Mouse (Mus musculus): ENCODE measurements around the gene 2310007B03Rik.
"Not testable (repeated sequence)": the region's sequence is repeated elsewhere in the genome, so short reads cannot be mapped to it uniquely, and the experiment has no call there.

The 2310007B03Rik gene

GRCm38 (mm10) chr1:93160501-93161133 is at the start of gene 2310007B03Rik:
Gene 2310007B03Rik, minus strand, starts transcription at chr1:93160948.
- DNase-seq (ENCODE audit: low spot score in 2 of 2), result no peak

- DNase-seq (ENCODE audit: low spot score in 2 of 2), result no peak
These were observed 49.5 kb upstream of the 2310007B03Rik start for GRCm38 (mm10) chr1:93210213-93210641.

GRCm38 (mm10) chr1:93207536-93208064 is 46.9 kb upstream of the 2310007B03Rik start:
- no peak for DNase-seq (ENCODE audit: low spot score in 2 of 2)

- DNase-seq (ENCODE audit: low spot score in 2 of 2), result no peak
These were observed 45.7 kb upstream of the 2310007B03Rik start for GRCm38 (mm10) chr1:93206277-93206970.

GRCm38 (mm10) chr1:93197916-93198315 is 37.2 kb upstream of the 2310007B03Rik start:
- no peak for DNase-seq (ENCODE audit: low spot score in 2 of 2)

GRCm38 (mm10) chr1:93197454-93197853 is 36.7 kb upstream of the 2310007B03Rik start:
- not testable (repeated sequence) for DNase-seq (ENCODE audit: low spot score in 2 of 2)

- DNase-seq (ENCODE audit: low spot score in 2 of 2), result no peak
These were observed 34.2 kb upstream of the 2310007B03Rik start for GRCm38 (mm10) chr1:93194961-93195360.

GRCm38 (mm10) chr1:93190726-93191305 is 30.1 kb upstream of the 2310007B03Rik start:
- no peak for DNase-seq (ENCODE audit: low spot score in 2 of 2)

GRCm38 (mm10) chr1:93184071-93184828 is 23.5 kb upstream of the 2310007B03Rik start:
- DNase-seq (ENCODE audit: low spot score in 2 of 2), result no peak

- no peak for DNase-seq (ENCODE audit: low spot score in 2 of 2)
These were observed 21.5 kb upstream of the 2310007B03Rik start for GRCm38 (mm10) chr1:93182281-93182680.

GRCm38 (mm10) chr1:93176525-93177332 is 16.0 kb upstream of the 2310007B03Rik start:
- no peak for DNase-seq (ENCODE audit: low spot score in 2 of 2)

- no peak for DNase-seq (ENCODE audit: low spot score in 2 of 2)
These were observed 15.1 kb upstream of the 2310007B03Rik start for GRCm38 (mm10) chr1:93175849-93176248.

GRCm38 (mm10) chr1:93174399-93174798 is 13.7 kb upstream of the 2310007B03Rik start:
- peak; percentile 39 to 56 for DNase-seq (ENCODE audit: low spot score in 2 of 2)

GRCm38 (mm10) chr1:93173665-93174064 is 12.9 kb upstream of the 2310007B03Rik start:
- DNase-seq (ENCODE audit: low spot score in 2 of 2), result no peak

- DNase-seq (ENCODE audit: low spot score in 2 of 2), result no peak
These were observed 7.6 kb upstream of the 2310007B03Rik start, which contains the start of gene Crocc2 for GRCm38 (mm10) chr1:93168295-93168775. Gene Crocc2, plus strand, starts transcription at chr1:93168725.

- DNase-seq (ENCODE audit: low spot score in 2 of 2), result no peak
These were observed 5.8 kb upstream of the 2310007B03Rik start for GRCm38 (mm10) chr1:93166346-93167079.

GRCm38 (mm10) chr1:93165447-93165846 is 4.7 kb upstream of the 2310007B03Rik start:
- no peak for DNase-seq (ENCODE audit: low spot score in 2 of 2)

GRCm38 (mm10) chr1:93162588-93162987 is 1.8 kb upstream of the 2310007B03Rik start:
- no peak for DNase-seq (ENCODE audit: low spot score in 2 of 2)

- DNase-seq (ENCODE audit: low spot score in 2 of 2), result no peak
These were observed 1.2 kb upstream of the 2310007B03Rik start for GRCm38 (mm10) chr1:93161921-93162320.

GRCm38 (mm10) chr1:93161350-93161749 is 602 bp upstream of the 2310007B03Rik start:
- DNase-seq (ENCODE audit: low spot score in 2 of 2), result no peak
